Mouse (Mus musculus) CH12.LX (cell line): Measurements from ENCODE around the gene Tomm40. TPM values are rescaled to one million over a fixed set of nuclear protein-coding genes. Genes with fewer than 3 reads are reported as not detected.

ENCODE experiments used
- DNase-seq: peaks from one replicate; pipeline ENCODE4 v3.0.0-alpha.2; 2013; ENCODE audit errors: extremely low read depth
- H3K27ac ChIP-seq: 2 replicates; pipeline ENCODE4 v1.5.1; 2012; ENCODE audit warnings: low read depth, mild to moderate bottlenecking, control low read depth, moderate library complexity; ENCODE audit not compliant: insufficient read depth
- H3K27me3 ChIP-seq: replicated peaks from 2 replicates; pipeline ENCODE3; 2012; ENCODE audit warnings: inconsistent platforms
- H3K36me3 ChIP-seq, 2 experiments: replicated peaks in 1 of 2; 2 replicates each; pipeline versions ENCODE3 to v1.6.1; 2012; ENCODE audit warnings: inconsistent platforms in 1 of 2, low read length in 1 of 2, mild to moderate bottlenecking in 1 of 2, mixed read lengths in 1 of 2, moderate library complexity in 1 of 2; ENCODE audit not compliant: control insufficient read depth in 1 of 2, insufficient read depth in 1 of 2
- H3K4me1 ChIP-seq, 2 experiments: 2 replicates each; pipeline ENCODE4 v1.6.1; 2012; ENCODE audit warnings: inconsistent platforms in 1 of 2, moderate library complexity in 1 of 2; ENCODE audit not compliant: insufficient read depth in 2 of 2, control insufficient read depth in 1 of 2
- H3K4me2 ChIP-seq: 2 replicates; pipeline ENCODE4 v1.6.1; 2012; ENCODE audit warnings: low read depth, mild to moderate bottlenecking, control low read depth; ENCODE audit not compliant: poor library complexity, insufficient read depth, severe bottlenecking
- H3K4me3 ChIP-seq, 3 experiments: fragments of 150-350 bp in 1 of 3; sonication (generic) in 1 of 3; replicated peaks in 1 of 3; 2 replicates each; pipeline versions ENCODE3 to v1.5.1; 2011 to 2012; ENCODE audit warnings: low read depth in 2 of 3, low read length in 2 of 3, mild to moderate bottlenecking in 2 of 3, moderate library complexity in 2 of 3, control low read depth in 1 of 3, improper control_type of control experiment in 1 of 3, inconsistent platforms in 1 of 3, mixed read lengths in 1 of 3; ENCODE audit not compliant: poor library complexity in 1 of 3
- H3K79me2 ChIP-seq: replicated peaks from 2 replicates; pipeline ENCODE4 v1.6.1; 2012; ENCODE audit warnings: mild to moderate bottlenecking, moderate library complexity; ENCODE audit not compliant: control insufficient read depth, poor library complexity, insufficient read depth, severe bottlenecking; ENCODE audit errors: extremely low read depth
- H3K9ac ChIP-seq: 2 replicates; pipeline ENCODE4 v1.6.1; 2012; ENCODE audit warnings: low read depth, mild to moderate bottlenecking, control low read depth, moderate library complexity; ENCODE audit not compliant: insufficient read depth
- H3K9me3 ChIP-seq: replicated peaks from 2 replicates; pipeline ENCODE3; 2012; ENCODE audit warnings: low read length, inconsistent platforms, mixed read lengths
- CHD2 ChIP-seq: IDR thresholded peaks from 2 replicates; pipeline ENCODE4 v1.6.1; 2011; ENCODE audit warnings: low read length, improper control_type of control experiment
- JUN ChIP-seq: IDR thresholded peaks from 2 replicates; pipeline ENCODE4 v1.6.1; 2011; ENCODE audit warnings: low read depth, mild to moderate bottlenecking, low read length, improper control_type of control experiment, moderate library complexity; ENCODE audit not compliant: insufficient read depth
- MYC ChIP-seq: IDR thresholded peaks from 2 replicates; pipeline ENCODE4 v1.6.1; 2011; ENCODE audit warnings: low read depth, mild to moderate bottlenecking, improper control_type of control experiment, low read length
- NRF1 ChIP-seq: IDR thresholded peaks from 2 replicates; pipeline ENCODE4 v1.6.1; 2014; ENCODE audit warnings: low read depth, mild to moderate bottlenecking, inconsistent platforms, low read length, improper control_type of control experiment, moderate library complexity
- POLR2AphosphoS2 ChIP-seq: IDR thresholded peaks from 2 replicates; pipeline ENCODE4 v1.6.1; 2011; ENCODE audit warnings: low read depth, low read length, improper control_type of control experiment
- RAD21 ChIP-seq: IDR thresholded peaks from 2 replicates; pipeline ENCODE4 v1.6.1; 2011; ENCODE audit warnings: low read depth, mild to moderate bottlenecking, low read length, improper control_type of control experiment, moderate library complexity
- RCOR1 ChIP-seq: conservative IDR thresholded peaks from 2 replicates; pipeline ENCODE4 v1.6.1; 2012; ENCODE audit warnings: low read depth, mild to moderate bottlenecking, inconsistent platforms, low read length, improper control_type of control experiment
- SIN3A ChIP-seq: IDR thresholded peaks from 2 replicates; pipeline ENCODE4 v1.6.1; 2012; ENCODE audit warnings: low read length, improper control_type of control experiment, inconsistent platforms
- UBTF ChIP-seq: IDR thresholded peaks from 2 replicates; pipeline ENCODE4 v1.6.1; 2012; ENCODE audit warnings: low read depth, mild to moderate bottlenecking, inconsistent platforms, low read length, improper control_type of control experiment, moderate library complexity
- USF1 ChIP-seq: IDR thresholded peaks from 2 replicates; pipeline ENCODE4 v1.6.1; 2014; ENCODE audit warnings: low read depth, mild to moderate bottlenecking, inconsistent platforms, low read length, improper control_type of control experiment
- dilution Hi-C: fragments of 300-500 bp; cut with MboI; formaldehyde crosslinking; loops from 2 replicates; pipeline ENCODE4 v1.14.3; 2020; ENCODE audit warnings: low sequenced_read_pairs; ENCODE audit not compliant: extremely low pct_unique_long_range_greater_than_20kb, extremely low pct_ligation_motif_present
- in situ Hi-C: fragments of 300-500 bp; cut with MboI; formaldehyde crosslinking; loops from 3 replicates; pipeline ENCODE4 v1.14.3; 2019; ENCODE audit warnings: low sequenced_read_pairs, low pct_ligation_motif_present, low pct_unique_long_range_greater_than_20kb, mixed read lengths
- polyA plus RNA-seq: library from polyadenylated mRNA; unstranded; fragments of >175 nt; gene quantifications from 2 replicates; pipeline ENCODE4 v1.2.1, GENCODE M21; 2012; ENCODE audit warnings: low read depth; ENCODE audit not compliant: insufficient read length
- total RNA-seq, 2 experiments: library from RNA; depleted of rRNA; stranded (reverse); fragments of 300-350 nt in 1 of 2; fragments of >200 nt in 1 of 2; gene quantifications; 2 replicates each; pipeline ENCODE4 v1.2.3; 2012 to 2014

Tomm40 gene
- total and polyA plus RNA-seq, 3 experiments: 115 to 221 (median 179) TPM

DNA sequence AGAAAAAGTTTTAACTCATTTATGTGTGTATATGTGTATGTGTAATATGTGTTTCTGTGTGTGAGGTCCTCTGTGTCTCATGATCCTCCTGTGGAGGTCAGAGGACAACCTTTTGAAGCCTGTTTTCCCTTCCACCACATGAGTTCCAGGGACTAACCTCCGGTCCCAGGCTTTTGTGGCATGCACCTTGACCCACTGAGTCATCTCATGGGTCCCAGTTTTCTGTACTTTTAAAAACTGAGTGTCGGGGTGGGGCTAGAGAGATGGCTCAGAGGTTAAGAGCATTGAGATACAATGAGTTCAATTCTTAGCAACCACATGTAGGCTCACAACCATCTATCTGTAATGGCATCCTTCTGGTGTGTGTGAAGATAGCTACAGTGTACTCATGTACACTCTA lies 34.5 kb downstream of the Tomm40 start:
- no peak overlapping the region for H3K4me3 ChIP-seq
- H3K27me3 ChIP-seq: peaks cover 2% of the 10 kb centered on the region
- no peaks in the 10 kb centered on the region for H3K36me3 ChIP-seq
- dilution Hi-C loops (no loop called here), in situ Hi-C loops (no loop called here)
- H3K79me2 ChIP-seq: no peaks in the 10 kb centered on the region
- no peak overlapping the region for H3K9ac ChIP-seq
- no peak for DNase-seq
- TF ChIP-seq SIN3A (no peak), POLR2AphosphoS2 (no peak)
- no peaks in the 10 kb centered on the region for H3K9me3 ChIP-seq
- no peak overlapping the region for H3K27ac ChIP-seq
- no peak overlapping the region for H3K4me2 ChIP-seq
- peaks cover 2 to 10% of the 10 kb centered on the region in 2 experiments; a peak in 3 of 4 replicates for H3K4me1 ChIP-seq

DNA sequence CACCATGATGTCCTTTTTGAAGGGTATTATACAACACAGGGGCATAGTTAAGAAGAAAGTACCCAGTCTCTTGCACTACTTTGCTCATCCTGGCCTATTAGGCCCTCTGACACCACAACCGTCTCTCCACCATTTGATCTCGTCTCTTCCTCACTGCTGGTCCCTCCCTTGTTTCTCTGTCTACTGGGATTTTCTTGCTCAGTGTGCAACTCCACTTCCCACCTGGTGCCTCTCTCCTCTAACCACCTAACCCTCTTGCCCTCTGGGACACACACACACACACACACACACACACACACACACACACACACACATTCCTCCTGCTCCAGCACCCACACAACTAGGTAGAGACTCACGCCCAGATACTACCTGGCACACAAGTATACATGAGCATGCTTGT lies 36.3 kb downstream of the Tomm40 start:
- TF ChIP-seq USF1 (no peak), RAD21 (no peak)
- no peak overlapping the region for H3K9ac ChIP-seq
- no peak overlapping the region for H3K27ac ChIP-seq
- no peak for DNase-seq
- no peak overlapping the region for H3K4me3 ChIP-seq
- no peaks in the 10 kb centered on the region for H3K79me2 ChIP-seq
- H3K9me3 ChIP-seq: no peaks in the 10 kb centered on the region
- in situ Hi-C loops (no loop called here), dilution Hi-C loops (no loop called here)
- peaks cover 3% of the 10 kb centered on the region for H3K27me3 ChIP-seq
- no peak overlapping the region for H3K4me2 ChIP-seq
- peaks cover 2 to 3% of the 10 kb centered on the region in 2 experiments; a peak in 3 of 4 replicates for H3K4me1 ChIP-seq
- H3K36me3 ChIP-seq: no peaks in the 10 kb centered on the region

DNA sequence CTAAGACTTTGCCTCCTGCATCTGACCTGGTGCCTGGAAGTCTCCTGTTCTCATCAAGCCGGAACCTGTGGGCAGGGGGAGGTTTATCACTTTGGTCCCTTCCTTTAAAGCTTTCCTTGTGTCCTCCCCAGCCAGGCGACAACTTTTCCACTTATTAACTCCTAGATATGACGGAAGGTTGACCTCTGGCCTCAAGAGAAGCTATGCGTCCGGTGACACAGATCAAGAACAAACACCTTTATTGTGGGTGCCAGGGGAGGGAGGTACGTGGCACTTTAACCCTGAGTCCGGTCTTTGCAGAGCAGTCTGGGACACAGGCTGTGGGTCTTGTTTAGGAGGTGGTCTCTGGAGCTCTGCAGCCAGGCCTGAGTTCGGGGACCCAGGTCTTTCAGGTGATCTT lies 37.4 kb downstream of the Tomm40 start, which contains the start of gene Apoc2:
Gene Apoc2, minus strand, starts transcription at position 70 of the 400 bp plus-strand sequence.
- Histone ChIP-seq H3K4me3 (no peak within 1 kb of the TSS), H3K9me3 (no peaks in the 10 kb centered on the region), H3K27ac (no peak within 1 kb of the TSS), H3K4me2 (no peak within 1 kb of the TSS), H3K27me3 (peaks cover 3% of the 10 kb centered on the region), H3K79me2 (no peaks in the 10 kb centered on the region), H3K36me3 (no peaks in the 10 kb centered on the region), H3K4me1 (peaks cover 0 to 2% of the 10 kb centered on the region in 2 experiments; a peak in 1 of 4 replicates), H3K9ac (no peak within 1 kb of the TSS)
- DNase-seq: no peak
- no peak for TF ChIP-seq POLR2AphosphoS2
- no peak for TF ChIP-seq NRF1
- no peak for TF ChIP-seq JUN
- no peak for TF ChIP-seq MYC
- no peak for TF ChIP-seq CHD2
- TF ChIP-seq RCOR1: no peak
- no peak for TF ChIP-seq UBTF
- in situ Hi-C loops (no loop called here), dilution Hi-C loops (no loop called here)
